Comparison of ENCODE assay signal across 9 mouse cellular contexts in genomic region chr7:114842644-114843211, GRCm38 (mm10).
A peak's percentile ranks its signal among the peaks of the same experiment; 100 is the strongest.
DNase-seq lines count a peak whose midpoint lies in the region; ATAC-seq and TF ChIP-seq lines count a peak whose summit lies in the region.
"Had no signal": no experiment of that assay in that cellular context is flagged by ENCODE, and none has a peak within 500 bp of the region (broad histone marks: within the 10 kb centered on the region; RNA-seq: fewer than 3 reads in every experiment).

No protein-coding gene starts in this region.

- H3K4me3 ChIP-seq in midbrain, postnatal 0 days (ENCODE audit: low read depth, low read length) = no peak overlapping the region
- H3K4me3 ChIP-seq in kidney, embryonic 15.5 days (replicated peaks) = no peak overlapping the region
- H3K4me3 ChIP-seq in liver, embryonic 12.5 days = no peak overlapping the region
- H3K4me3 ChIP-seq: limb, embryonic 12.5 days had no signal

- H3K4me2 ChIP-seq in midbrain, postnatal 0 days (ENCODE audit: low read depth, low read length, poor library complexity, severe bottlenecking) = no peak overlapping the region
- H3K4me2 ChIP-seq in kidney, embryonic 15.5 days = no peak overlapping the region
- no peak overlapping the region for H3K4me2 ChIP-seq in liver, embryonic 12.5 days
- H3K4me2 ChIP-seq: limb, embryonic 12.5 days had no signal

- H3K4me1 ChIP-seq in midbrain, postnatal 0 days (ENCODE audit: insufficient read depth, low read length) = no peaks in the 10 kb centered on the region
- H3K4me1 ChIP-seq in kidney, embryonic 15.5 days = 0 out of 2 replicates have a peak, but pooled peaks cover 3% of the 10 kb centered on the region
- H3K4me1 ChIP-seq in liver, embryonic 12.5 days = peaks cover 10% of the 10 kb centered on the region; the same call in 1 of the 2 replicates

- DNase-seq in layer of hippocampus, postnatal 10 days (ENCODE audit: low spot score in 2 of 2) = peak; percentile 26 to 31
- no peak for DNase-seq in layer of hippocampus, postnatal 25 days (ENCODE audit: extremely low spot score in 1 of 2, low spot score in 1 of 2)
- peak; percentile 74 to 77 for DNase-seq in cerebellum, postnatal 14 days
- peak; percentile 59 for DNase-seq in forelimb bud, embryonic 11.5 days (ENCODE audit: low read depth, low spot score)
- DNase-seq in midbrain, postnatal 0 days (ENCODE audit: low spot score) = peak; percentile 87

- TF ChIP-seq CTCF in midbrain, postnatal 0 days (IDR thresholded peaks at IDR 0.05) = no peak

- no peaks in the 10 kb centered on the region for H3K36me3 ChIP-seq in midbrain, postnatal 0 days (ENCODE audit: insufficient read depth, low read length)
- no peaks in the 10 kb centered on the region for H3K36me3 ChIP-seq in kidney, embryonic 15.5 days
- H3K36me3 ChIP-seq in liver, embryonic 12.5 days = no peaks in the 10 kb centered on the region
- H3K36me3 ChIP-seq: limb, embryonic 12.5 days had no signal

- H3K9ac ChIP-seq in midbrain, postnatal 0 days (replicated peaks; ENCODE audit: low read length, poor library complexity, severe bottlenecking) = no peak overlapping the region
- H3K9ac ChIP-seq in kidney, embryonic 15.5 days = no peak overlapping the region
- H3K9ac ChIP-seq in liver, embryonic 12.5 days = no peak overlapping the region
- H3K9ac ChIP-seq: limb, embryonic 12.5 days had no signal

- H3K27me3 ChIP-seq in midbrain, postnatal 0 days (ENCODE audit: insufficient read depth, low read length) = no peaks in the 10 kb centered on the region
- H3K27me3 ChIP-seq in kidney, embryonic 15.5 days = no peaks in the 10 kb centered on the region
- no peaks in the 10 kb centered on the region for H3K27me3 ChIP-seq in liver, embryonic 12.5 days (replicated peaks)

- peak; percentile 71 for ATAC-seq in midbrain, postnatal 0 days (ENCODE audit: low FRiP score)
- no peak for ATAC-seq in kidney, embryonic 15.5 days (replicated peaks; ENCODE audit: low FRiP score)
- no peak for ATAC-seq in liver, embryonic 12.5 days
- ATAC-seq in granulocyte monocyte progenitor cell, adult 5-6 weeks (replicated peaks; ENCODE audit: poor library complexity, severe bottlenecking) = no peak

- H3K27ac ChIP-seq in midbrain, postnatal 0 days (ENCODE audit: low read depth, low read length) = no peak overlapping the region
- H3K27ac ChIP-seq in kidney, embryonic 15.5 days = no peak overlapping the region
- no peak overlapping the region for H3K27ac ChIP-seq in liver, embryonic 12.5 days
- H3K27ac ChIP-seq: limb, embryonic 12.5 days had no signal

- 20% methylated on average over 3 of the region's 3 CpGs for WGBS in midbrain, postnatal 0 days
- WGBS in kidney, embryonic 15.5 days = 32% methylated on average over 3 of the region's 3 CpGs
- 48% methylated on average over 3 of the region's 3 CpGs for WGBS in liver, embryonic 12.5 days (ENCODE audit: insufficient replicate concordance)

- H3K9me3 ChIP-seq in midbrain, postnatal 0 days (ENCODE audit: low read length) = no peaks in the 10 kb centered on the region
- no peaks in the 10 kb centered on the region for H3K9me3 ChIP-seq in kidney, embryonic 15.5 days (replicated peaks)
- no peaks in the 10 kb centered on the region for H3K9me3 ChIP-seq in liver, embryonic 12.5 days (replicated peaks)
- H3K9me3 ChIP-seq: limb, embryonic 12.5 days had no signal

Comparison
In these comparisons a context has a peak if more than half of its experiments do, and no peak if none do; other contexts are left out.
1. DNase-seq: peak in layer of hippocampus, postnatal 10 days (2 of 2), cerebellum, postnatal 14 days (2 of 2), forelimb bud, embryonic 11.5 days (single experiment) and midbrain, postnatal 0 days (single experiment); none in layer of hippocampus, postnatal 25 days (0 of 2).